In genomic region chr4:135392801-135393200, GRCm38 (mm10) we compare ENCODE assay signal across 27 mouse cellular contexts. TPM values are rescaled to one million over a fixed set of nuclear protein-coding genes. Genes with fewer than 3 reads are reported as not detected.
"Had no signal": no experiment of that assay in that cellular context is flagged by ENCODE, and none has a peak within 500 bp of the region (broad histone marks: within the 10 kb centered on the region; RNA-seq: fewer than 3 reads in every experiment).

No protein-coding gene starts in this region.

- H3K4me2 ChIP-seq: embryonic facial prominence, embryonic 12.5 days; embryonic facial prominence, embryonic 13.5 days; embryonic facial prominence, embryonic 15.5 days; forebrain, embryonic 12.5 days; forebrain, embryonic 13.5 days; forebrain, embryonic 15.5 days had no signal

- H3K4me3 ChIP-seq: embryonic facial prominence, embryonic 10.5 days; embryonic facial prominence, embryonic 12.5 days; embryonic facial prominence, embryonic 13.5 days; embryonic facial prominence, embryonic 15.5 days; erythroblast, embryonic 14.5 days; forebrain, embryonic 10.5 days; forebrain, embryonic 12.5 days; forebrain, embryonic 13.5 days; forebrain, embryonic 15.5 days; gastrocnemius, adult 2 months; heart, adult 2 months; heart, embryonic 10.5 days had no signal

- H3K27ac ChIP-seq: embryonic facial prominence, embryonic 10.5 days; embryonic facial prominence, embryonic 12.5 days; embryonic facial prominence, embryonic 13.5 days; embryonic facial prominence, embryonic 15.5 days; forebrain, embryonic 10.5 days; forebrain, embryonic 12.5 days; forebrain, embryonic 13.5 days; forebrain, embryonic 15.5 days; gastrocnemius, adult 2 months; heart, adult 2 months; heart, embryonic 10.5 days had no signal

- H3K9me3 ChIP-seq: embryonic facial prominence, embryonic 13.5 days; embryonic facial prominence, embryonic 15.5 days; forebrain, embryonic 12.5 days; forebrain, embryonic 13.5 days; forebrain, embryonic 15.5 days had no signal

- H3K36me3 ChIP-seq: embryonic facial prominence, embryonic 10.5 days; embryonic facial prominence, embryonic 12.5 days; embryonic facial prominence, embryonic 13.5 days; embryonic facial prominence, embryonic 15.5 days; forebrain, embryonic 10.5 days; forebrain, embryonic 12.5 days; forebrain, embryonic 15.5 days; heart, embryonic 10.5 days had no signal

- H3K9ac ChIP-seq: embryonic facial prominence, embryonic 12.5 days; embryonic facial prominence, embryonic 13.5 days; embryonic facial prominence, embryonic 15.5 days; forebrain, embryonic 12.5 days; forebrain, embryonic 13.5 days; forebrain, embryonic 15.5 days; forebrain, postnatal 0 days had no signal

- ATAC-seq: forebrain, embryonic 13.5 days; forebrain, embryonic 14.5 days; forebrain, embryonic 15.5 days; forebrain, embryonic 16.5 days; forebrain, postnatal 0 days had no signal

- DNase-seq: cerebellum, adult 9-11 months; cerebellum, postnatal 10 days; cerebellum, postnatal 14 days; cerebellum, postnatal 25 days; cerebellum, postnatal 36 days; embryo, embryonic 11 days; forebrain, postnatal 0 days; gastrocnemius, adult 2 months; gastrocnemius, postnatal 10 days; gastrocnemius, postnatal 14 days; gastrocnemius, postnatal 25 days; gastrocnemius, postnatal 36 days; heart, adult 11 months; heart, adult 18-20 months; heart, adult 2 months had no signal

RNA-seq across cellular contexts. Expression of gene Ncmap, which starts 5.2 kb away (rescaled TPM):
- polyA plus RNA-seq: erythroblast, embryonic 14.5 days had no signal
